Mouse (Mus musculus): ENCODE results near the gene 2310057M21Rik. TPM values are rescaled to one million over a fixed set of nuclear protein-coding genes. Genes with fewer than 3 reads are reported as not detected.

The 2310057M21Rik gene
- polyA plus RNA-seq, 1 experiment from 2014 or later: 19.6 TPM

- no peaks in the 10 kb centered on the region for H3K9me3 ChIP-seq (ENCODE audit: control insufficient read depth, low read length)
- no peaks in the 10 kb centered on the region for H3K27me3 ChIP-seq (ENCODE audit: control insufficient read depth, insufficient read depth, low read depth, low read length)
- ATAC-seq (ENCODE audit: low read depth): no peak; the same call in 1 of the 2 replicates
- H3K27ac ChIP-seq (ENCODE audit: low read length): peak overlapping the region; percentile 99
- peaks cover 3% of the 10 kb centered on the region; the same call in 1 of the 2 replicates for H3K4me1 ChIP-seq (replicated peaks; ENCODE audit: control insufficient read depth, insufficient read depth, low read length)
- peak overlapping the region; percentile 92 for H3K9ac ChIP-seq (ENCODE audit: low read length)
- H3K4me3 ChIP-seq (ENCODE audit: low read length): peak overlapping the region; percentile 78
- 5% methylated on average over 9 of the region's 9 CpGs for WGBS
- peak overlapping the region; percentile 71 for H3K4me2 ChIP-seq (ENCODE audit: low read depth, low read length)
- H3K36me3 ChIP-seq (ENCODE audit: control insufficient read depth, insufficient read depth, low read length): no peaks in the 10 kb centered on the region
These were observed 8.9 kb upstream of the 2310057M21Rik start for GRCm38 (mm10) chr7:131371470-131371860.

GRCm38 (mm10) chr7:131370648-131371469 is 8.3 kb upstream of the 2310057M21Rik start, which contains the start of gene Pstk:
Pstk (plus strand) TSS chr7:131371141.
- peak; percentile 98 for ATAC-seq (ENCODE audit: low read depth)
- H3K27ac ChIP-seq (ENCODE audit: low read length): peak within 1 kb of the TSS; percentile 99
- H3K9me3 ChIP-seq (ENCODE audit: control insufficient read depth, low read length): no peaks in the 10 kb centered on the region
- H3K36me3 ChIP-seq (ENCODE audit: control insufficient read depth, insufficient read depth, low read length): no peaks in the 10 kb centered on the region
- no peaks in the 10 kb centered on the region for H3K27me3 ChIP-seq (ENCODE audit: control insufficient read depth, insufficient read depth, low read depth, low read length)
- 4% methylated on average over 47 of the region's 47 CpGs for WGBS
- peak within 1 kb of the TSS; percentile 92 for H3K9ac ChIP-seq (ENCODE audit: low read length)
- peak within 1 kb of the TSS; percentile 71 for H3K4me2 ChIP-seq (ENCODE audit: low read depth, low read length)
- H3K4me1 ChIP-seq (replicated peaks; ENCODE audit: control insufficient read depth, insufficient read depth, low read length): peaks cover 3% of the 10 kb centered on the region; the same call in 1 of the 2 replicates
- peak within 1 kb of the TSS; percentile 78 for H3K4me3 ChIP-seq (ENCODE audit: low read length)

- no peak overlapping the region for H3K4me2 ChIP-seq (ENCODE audit: low read depth, low read length)
- peaks cover 13% of the 10 kb centered on the region for H3K4me1 ChIP-seq (replicated peaks; ENCODE audit: control insufficient read depth, insufficient read depth, low read length)
- no peak overlapping the region for H3K4me3 ChIP-seq (ENCODE audit: low read length)
- 74% methylated on average over 8 of the region's 8 CpGs for WGBS
- H3K27ac ChIP-seq (ENCODE audit: low read length): no peak overlapping the region
- no peak for ATAC-seq (ENCODE audit: low read depth)
- H3K9ac ChIP-seq (ENCODE audit: low read length): no peak overlapping the region
- H3K27me3 ChIP-seq (ENCODE audit: control insufficient read depth, insufficient read depth, low read depth, low read length): no peaks in the 10 kb centered on the region
- no peaks in the 10 kb centered on the region for H3K9me3 ChIP-seq (ENCODE audit: control insufficient read depth, low read length)
- H3K36me3 ChIP-seq (ENCODE audit: control insufficient read depth, insufficient read depth, low read length): peaks cover under 1% of the 10 kb centered on the region; the same call in 1 of the 2 replicates
These were observed 1.6 kb upstream of the 2310057M21Rik start for GRCm38 (mm10) chr7:131364131-131364530.

- Histone ChIP-seq H3K4me1 (replicated peaks; ENCODE audit: control insufficient read depth, insufficient read depth, low read length) (peaks cover 13% of the 10 kb centered on the region), H3K36me3 (ENCODE audit: control insufficient read depth, insufficient read depth, low read length) (peaks cover 16% of the 10 kb centered on the region; the same call in 1 of the 2 replicates), H3K27ac (ENCODE audit: low read length) (peak overlapping the region; percentile 91), H3K4me3 (ENCODE audit: low read length) (peak overlapping the region; percentile 84), H3K4me2 (ENCODE audit: low read depth, low read length) (peak overlapping the region; percentile 94), H3K9me3 (ENCODE audit: control insufficient read depth, low read length) (no peaks in the 10 kb centered on the region), H3K27me3 (ENCODE audit: control insufficient read depth, insufficient read depth, low read depth, low read length) (no peaks in the 10 kb centered on the region), H3K9ac (ENCODE audit: low read length) (peak overlapping the region; percentile 92)
- ATAC-seq (ENCODE audit: low read depth): peak; percentile 74
- under 1% methylated on average over 35 of the region's 35 CpGs for WGBS
These were observed 317 bp downstream of the 2310057M21Rik start for GRCm38 (mm10) chr7:131362269-131362614.

GRCm38 (mm10) chr7:131356105-131356504 is 6.5 kb downstream of the 2310057M21Rik start:
- Histone ChIP-seq H3K4me3 (ENCODE audit: low read length) (no peak overlapping the region), H3K4me1 (replicated peaks; ENCODE audit: control insufficient read depth, insufficient read depth, low read length) (peaks cover 3% of the 10 kb centered on the region), H3K4me2 (ENCODE audit: low read depth, low read length) (no peak overlapping the region), H3K27ac (ENCODE audit: low read length) (no peak overlapping the region), H3K9ac (ENCODE audit: low read length) (no peak overlapping the region), H3K27me3 (ENCODE audit: control insufficient read depth, insufficient read depth, low read depth, low read length) (no peaks in the 10 kb centered on the region), H3K36me3 (ENCODE audit: control insufficient read depth, insufficient read depth, low read length) (peaks cover 27% of the 10 kb centered on the region), H3K9me3 (ENCODE audit: control insufficient read depth, low read length) (no peaks in the 10 kb centered on the region)
- WGBS: 90% methylated on average over 13 of the region's 13 CpGs
- ATAC-seq (ENCODE audit: low read depth): no peak

- 85% methylated on average over 7 of the region's 7 CpGs for WGBS
- H3K36me3 ChIP-seq (ENCODE audit: control insufficient read depth, insufficient read depth, low read length): peaks cover 31% of the 10 kb centered on the region
These were observed 16.6 kb downstream of the 2310057M21Rik start for GRCm38 (mm10) chr7:131345856-131346541.

GRCm38 (mm10) chr7:131337502-131338068 is 25.0 kb downstream of the 2310057M21Rik start:
- Histone ChIP-seq H3K9me3 (ENCODE audit: control insufficient read depth, low read length) (no peaks in the 10 kb centered on the region), H3K4me3 (ENCODE audit: low read length) (no peak overlapping the region), H3K9ac (ENCODE audit: low read length) (no peak overlapping the region), H3K36me3 (ENCODE audit: control insufficient read depth, insufficient read depth, low read length) (peaks cover 9% of the 10 kb centered on the region; the same call in 1 of the 2 replicates), H3K4me1 (replicated peaks; ENCODE audit: control insufficient read depth, insufficient read depth, low read length) (peaks cover 7% of the 10 kb centered on the region; the same call in 1 of the 2 replicates), H3K27ac (ENCODE audit: low read length) (peak overlapping the region; percentile 63), H3K4me2 (ENCODE audit: low read depth, low read length) (no peak overlapping the region), H3K27me3 (ENCODE audit: control insufficient read depth, insufficient read depth, low read depth, low read length) (no peaks in the 10 kb centered on the region)
- ATAC-seq (ENCODE audit: low read depth): peak; percentile 56; the same call in 1 of the 2 replicates
- WGBS: 18% methylated on average over 8 of the region's 8 CpGs

More at GRCm38 (mm10) chr7:131345856-131346541, 16.6 kb downstream of the 2310057M21Rik start:
- no peak overlapping the region for H3K27ac ChIP-seq (ENCODE audit: low read length)
- H3K4me3 ChIP-seq (ENCODE audit: low read length): no peak overlapping the region
- H3K9me3 ChIP-seq (ENCODE audit: control insufficient read depth, low read length): no peaks in the 10 kb centered on the region
- no peak overlapping the region for H3K4me2 ChIP-seq (ENCODE audit: low read depth, low read length)
- ATAC-seq (ENCODE audit: low read depth): no peak
- H3K27me3 ChIP-seq (ENCODE audit: control insufficient read depth, insufficient read depth, low read depth, low read length): no peaks in the 10 kb centered on the region
- no peak overlapping the region for H3K9ac ChIP-seq (ENCODE audit: low read length)
- no peaks in the 10 kb centered on the region for H3K4me1 ChIP-seq (replicated peaks; ENCODE audit: control insufficient read depth, insufficient read depth, low read length)

- Histone ChIP-seq H3K4me3 (ENCODE audit: low read length) (no peak within 1 kb of the TSS), H3K4me1 (replicated peaks; ENCODE audit: control insufficient read depth, insufficient read depth, low read length) (peaks cover 7% of the 10 kb centered on the region; the same call in 1 of the 2 replicates), H3K4me2 (ENCODE audit: low read depth, low read length) (no peak within 1 kb of the TSS), H3K36me3 (ENCODE audit: control insufficient read depth, insufficient read depth, low read length) (no peaks in the 10 kb centered on the region), H3K9ac (ENCODE audit: low read length) (no peak within 1 kb of the TSS), H3K27ac (ENCODE audit: low read length) (no peak within 1 kb of the TSS), H3K9me3 (ENCODE audit: control insufficient read depth, low read length) (no peaks in the 10 kb centered on the region), H3K27me3 (ENCODE audit: control insufficient read depth, insufficient read depth, low read depth, low read length) (no peaks in the 10 kb centered on the region)
- WGBS: 31% methylated on average over 1 of the region's 1 CpGs
- ATAC-seq (ENCODE audit: low read depth): no peak
These were observed 29.0 kb downstream of the 2310057M21Rik start, which contains the start of gene Fam24a for GRCm38 (mm10) chr7:131333564-131333963. Fam24a (plus strand) TSS chr7:131333864.

GRCm38 (mm10) chr7:131331688-131332087 is 30.9 kb downstream of the 2310057M21Rik start:
- H3K4me3 ChIP-seq (ENCODE audit: low read length): no peak overlapping the region
- ATAC-seq (ENCODE audit: low read depth): no peak
- H3K4me1 ChIP-seq (replicated peaks; ENCODE audit: control insufficient read depth, insufficient read depth, low read length): no peaks in the 10 kb centered on the region
- H3K9ac ChIP-seq (ENCODE audit: low read length): no peak overlapping the region
- no peak overlapping the region for H3K4me2 ChIP-seq (ENCODE audit: low read depth, low read length)
- WGBS: 54% methylated on average over 2 of the region's 2 CpGs
- H3K27me3 ChIP-seq (ENCODE audit: control insufficient read depth, insufficient read depth, low read depth, low read length): no peaks in the 10 kb centered on the region
- no peaks in the 10 kb centered on the region for H3K9me3 ChIP-seq (ENCODE audit: control insufficient read depth, low read length)
- H3K27ac ChIP-seq (ENCODE audit: low read length): no peak overlapping the region
- H3K36me3 ChIP-seq (ENCODE audit: control insufficient read depth, insufficient read depth, low read length): no peaks in the 10 kb centered on the region

All from lung, embryonic 16.5 days (tissue).